Mouse (Mus musculus) CD4-positive helper T cell, adult 2 months (primary cell): ENCODE data around the gene Capn2.

Experiments
- DNase-seq: peaks from one replicate; pipeline ENCODE4 v3.0.0-alpha.2; 2012; ENCODE audit warnings: low read depth, missing footprints, low spot score

The Capn2 gene

DNA sequence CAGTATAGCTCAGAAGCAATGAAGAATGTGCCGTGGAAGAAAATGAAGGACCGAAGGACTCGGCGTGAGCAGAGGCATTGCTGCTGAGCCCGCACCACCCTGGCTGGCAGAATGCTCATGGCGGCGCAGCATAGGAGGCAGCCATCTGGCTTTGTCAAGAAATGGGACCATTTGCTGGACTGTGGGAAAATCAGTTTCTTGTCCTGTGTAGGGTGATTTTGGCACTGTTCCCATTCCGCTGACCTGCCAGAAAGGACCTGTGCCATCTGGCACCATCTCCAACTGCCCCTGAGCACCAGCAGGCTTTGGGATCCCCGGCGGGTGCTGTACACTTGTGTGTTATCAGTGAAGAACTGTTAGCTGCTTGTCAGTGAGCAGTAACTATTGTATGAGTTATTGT lies 55.6 kb downstream of the Capn2 start:
- DNase-seq, result no peak

DNA sequence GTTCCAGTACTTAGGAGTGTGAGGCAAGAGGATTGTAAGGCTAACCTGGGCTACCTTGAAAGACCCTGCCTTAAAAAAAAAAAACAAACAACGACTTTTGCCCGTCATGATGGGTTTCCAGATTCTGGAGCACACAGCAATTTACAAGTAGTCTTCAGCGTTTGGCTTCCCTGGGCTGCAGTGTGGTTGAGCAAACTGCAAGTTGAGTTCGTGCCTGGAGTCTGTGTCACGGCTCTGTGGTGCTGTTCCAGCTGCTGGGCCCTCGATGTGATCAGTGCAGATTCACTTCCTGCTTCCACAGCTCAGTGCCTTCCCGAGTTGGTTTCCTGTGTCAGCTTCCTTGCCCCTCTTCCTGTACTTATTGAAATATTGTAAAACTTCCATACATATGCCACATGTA lies 56.1 kb downstream of the Capn2 start:
- no peak for DNase-seq

DNA sequence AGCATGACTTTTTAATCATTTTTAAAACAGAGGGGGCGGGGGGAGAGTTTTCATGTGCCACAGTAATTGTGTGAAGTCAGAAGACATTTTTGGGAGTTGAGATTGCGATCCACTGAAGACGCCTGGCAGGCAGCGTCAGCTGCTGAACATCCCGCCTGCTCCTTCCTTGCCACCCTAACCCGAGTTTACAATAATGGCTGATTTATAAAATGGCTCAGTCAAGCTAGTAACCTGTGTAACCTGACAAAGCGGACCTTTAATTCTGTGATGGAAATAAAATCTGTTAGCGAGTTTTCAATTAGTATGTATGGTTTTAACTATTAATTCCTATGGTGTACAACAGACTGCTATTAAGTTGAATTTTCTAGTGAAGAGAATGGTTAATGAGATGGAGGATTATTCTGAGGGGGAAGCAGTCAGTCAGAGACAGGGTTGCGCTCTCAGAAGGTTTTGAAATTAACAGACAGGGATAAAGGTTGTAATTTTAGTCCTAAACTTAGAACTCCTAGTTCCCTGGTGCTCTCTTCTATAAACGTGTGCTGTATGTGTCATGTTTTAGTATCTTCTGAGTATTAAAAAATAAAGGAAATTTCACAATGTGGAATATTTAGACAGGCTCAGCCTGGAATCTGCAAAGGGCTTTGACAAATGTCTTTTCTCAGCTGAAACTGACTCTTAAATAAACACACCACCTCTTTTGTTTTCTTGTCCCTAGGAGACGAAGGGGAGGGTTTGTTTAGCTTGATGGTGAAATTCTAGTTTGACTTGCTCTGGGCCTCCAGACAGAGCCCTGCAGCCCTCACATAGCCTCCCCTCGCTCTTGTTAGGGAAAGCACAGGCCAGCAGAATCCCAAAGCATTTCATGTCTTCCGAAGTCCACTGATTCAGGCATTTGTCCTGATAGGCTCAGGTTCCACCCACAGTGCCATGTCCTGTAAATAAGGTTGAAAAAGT lies 56.8 kb downstream of the Capn2 start:
- DNase-seq, result no peak

DNA sequence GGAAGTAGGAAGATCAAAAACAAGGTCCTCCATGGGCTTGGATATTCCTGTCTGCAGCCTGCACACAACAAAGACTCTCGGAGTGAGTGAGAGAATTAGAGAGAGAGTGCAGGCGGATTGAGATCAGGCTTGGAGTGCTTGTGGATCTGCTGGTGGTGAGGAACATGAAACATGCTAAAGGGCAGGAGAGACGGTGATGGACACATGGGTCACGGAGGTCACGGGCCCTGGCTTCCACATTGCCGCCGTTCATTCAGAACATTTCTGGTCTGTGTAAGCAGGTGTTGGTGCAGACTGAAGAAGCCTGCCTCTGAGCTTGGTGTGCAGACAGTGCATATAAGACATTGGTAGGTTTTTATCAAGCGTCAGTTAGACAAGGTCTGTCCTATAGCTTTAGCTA lies 58.0 kb downstream of the Capn2 start:
- no peak for DNase-seq

DNA sequence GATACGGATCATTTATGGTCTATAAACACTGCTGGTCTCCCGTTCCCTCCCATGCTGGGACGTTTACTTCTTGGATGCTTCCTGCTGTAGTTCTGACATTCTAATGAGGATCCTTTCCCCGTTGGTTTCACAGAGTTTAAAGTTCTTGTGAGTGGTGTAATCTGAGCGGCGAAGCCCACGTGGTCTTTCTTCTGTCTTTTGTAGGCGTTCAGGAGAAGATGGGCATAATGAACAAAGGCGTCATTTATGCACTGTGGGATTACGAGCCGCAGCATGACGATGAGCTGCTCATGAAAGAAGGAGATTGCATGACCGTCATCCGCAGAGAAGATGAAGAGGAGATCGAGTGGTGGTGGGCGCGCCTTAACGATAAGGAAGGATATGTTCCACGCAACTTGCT lies 58.9 kb downstream of the Capn2 start:
- no peak for DNase-seq

DNA sequence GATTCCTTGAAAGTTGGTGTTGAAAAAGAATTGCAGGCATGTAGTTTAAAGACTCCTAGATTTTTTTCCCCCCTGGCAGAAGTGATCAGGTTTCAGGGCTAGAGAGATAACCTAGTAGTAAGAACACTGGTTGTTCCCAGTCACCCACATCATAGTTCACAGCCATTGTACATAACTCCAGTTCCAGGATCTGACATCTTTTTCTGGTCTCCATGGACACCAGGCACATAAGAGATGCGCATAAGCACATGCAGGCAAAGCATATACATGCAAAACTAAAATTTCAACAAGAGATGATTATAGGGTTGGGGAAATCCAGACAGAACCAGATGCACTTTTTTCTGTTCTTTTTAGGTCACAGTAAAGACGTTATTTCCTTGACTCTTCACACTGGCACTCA lies 62.3 kb downstream of the Capn2 start:
- DNase-seq, result no peak

DNA sequence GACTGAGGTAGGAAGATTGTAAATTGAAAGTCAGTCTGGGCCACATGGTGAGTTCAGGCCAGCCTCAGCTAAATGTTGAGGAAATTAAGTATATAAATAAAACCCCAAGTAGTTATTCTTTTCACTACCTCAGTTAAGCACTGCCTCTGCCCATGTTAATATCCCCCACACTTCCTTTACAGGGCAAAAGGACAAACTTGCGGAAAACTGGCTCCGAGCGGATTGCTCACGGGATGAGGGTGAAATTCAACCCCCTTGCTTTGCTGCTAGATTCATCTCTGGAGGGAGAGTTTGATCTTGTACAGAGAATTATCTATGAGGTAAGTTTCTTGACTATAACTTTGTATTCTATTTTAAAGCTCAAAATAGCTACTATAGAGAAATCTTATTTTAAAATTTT lies 64.9 kb downstream of the Capn2 start:
- no peak for DNase-seq

DNA sequence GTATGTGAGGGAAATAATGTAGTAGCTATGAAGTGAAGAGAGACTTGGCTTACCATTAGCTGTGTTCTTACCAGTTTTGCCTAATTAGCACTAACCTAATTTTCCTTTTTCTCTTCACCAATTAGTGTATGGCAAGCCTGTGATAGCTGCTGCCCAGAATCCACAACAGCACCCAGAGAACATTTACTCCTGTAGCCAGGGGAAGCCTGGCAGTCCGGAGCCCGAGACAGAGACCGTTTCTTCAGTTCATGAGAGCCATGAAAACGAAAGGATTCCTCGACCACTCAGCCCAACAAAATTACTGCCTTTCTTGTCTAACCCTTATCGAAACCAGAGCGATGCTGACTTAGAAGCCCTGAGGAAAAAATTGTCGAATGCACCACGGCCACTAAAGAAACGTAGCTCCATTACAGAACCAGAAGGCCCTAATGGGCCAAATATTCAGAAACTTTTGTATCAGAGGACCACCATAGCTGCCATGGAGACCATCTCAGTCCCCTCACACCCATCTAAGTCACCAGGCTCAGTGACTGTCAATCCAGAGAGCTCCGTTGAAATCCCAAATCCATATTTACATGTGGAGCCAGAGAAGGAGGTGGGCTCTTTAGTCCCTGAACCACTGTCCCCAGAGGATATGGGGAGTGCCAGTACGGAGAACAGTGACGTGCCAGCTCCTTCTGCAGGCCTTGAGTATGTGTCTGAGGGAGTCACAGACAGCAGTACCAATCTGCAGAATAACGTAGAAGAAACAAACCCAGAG lies 69.0 kb downstream of the Capn2 start:
- no peak for DNase-seq

DNA sequence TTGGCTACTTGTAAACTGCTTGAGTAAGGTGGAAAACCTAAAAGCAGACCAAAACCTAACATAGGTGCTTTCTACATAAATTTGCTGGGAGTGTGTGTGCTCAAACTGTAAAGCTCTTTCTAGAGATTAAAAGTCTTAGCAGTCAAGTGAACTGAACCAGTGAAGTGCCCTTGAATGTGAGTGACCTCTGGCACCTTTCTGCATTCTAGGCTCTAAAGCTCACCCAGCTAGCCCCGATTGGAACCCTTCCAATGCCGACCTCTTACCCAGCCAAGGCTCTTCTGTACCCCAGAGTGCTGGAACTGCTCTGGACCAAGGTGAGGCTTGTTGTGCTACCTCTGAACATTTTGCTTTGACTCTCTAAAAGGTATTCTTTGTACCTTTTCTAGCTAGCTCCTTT lies 73.3 kb downstream of the Capn2 start:
- DNase-seq, result no peak

DNA sequence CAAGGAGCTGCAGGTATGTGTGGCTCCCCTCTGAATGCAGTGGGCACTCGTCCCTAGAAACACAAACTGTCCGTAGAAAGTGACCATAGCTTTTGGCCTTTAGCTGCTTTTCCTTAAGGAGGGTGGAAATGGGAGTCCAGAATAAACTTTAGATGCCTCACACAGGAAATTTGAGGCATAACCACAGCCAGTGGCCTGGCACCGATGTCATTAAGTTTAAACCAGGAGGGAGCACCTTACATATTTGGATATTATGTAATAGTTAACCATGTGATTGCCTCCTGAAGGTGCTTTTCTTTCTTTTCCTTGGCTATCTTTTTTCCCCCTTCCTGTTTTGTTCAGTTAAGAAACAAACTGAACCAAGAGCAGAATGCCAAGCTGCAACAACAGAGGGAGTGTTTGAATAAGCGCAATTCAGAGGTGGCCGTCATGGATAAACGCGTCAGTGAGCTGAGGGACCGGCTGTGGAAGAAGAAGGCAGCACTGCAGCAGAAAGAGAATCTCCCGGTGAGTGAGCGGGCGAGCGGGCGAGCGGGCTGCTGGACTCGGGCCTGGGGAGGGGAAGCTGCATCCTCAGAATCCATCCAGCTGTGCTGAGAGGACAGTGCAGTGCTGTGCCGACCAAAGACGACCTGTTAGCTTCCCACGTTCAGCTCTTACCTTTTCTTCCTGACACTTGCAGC lies 75.5 kb downstream of the Capn2 start:
- DNase-seq, result no peak

DNA sequence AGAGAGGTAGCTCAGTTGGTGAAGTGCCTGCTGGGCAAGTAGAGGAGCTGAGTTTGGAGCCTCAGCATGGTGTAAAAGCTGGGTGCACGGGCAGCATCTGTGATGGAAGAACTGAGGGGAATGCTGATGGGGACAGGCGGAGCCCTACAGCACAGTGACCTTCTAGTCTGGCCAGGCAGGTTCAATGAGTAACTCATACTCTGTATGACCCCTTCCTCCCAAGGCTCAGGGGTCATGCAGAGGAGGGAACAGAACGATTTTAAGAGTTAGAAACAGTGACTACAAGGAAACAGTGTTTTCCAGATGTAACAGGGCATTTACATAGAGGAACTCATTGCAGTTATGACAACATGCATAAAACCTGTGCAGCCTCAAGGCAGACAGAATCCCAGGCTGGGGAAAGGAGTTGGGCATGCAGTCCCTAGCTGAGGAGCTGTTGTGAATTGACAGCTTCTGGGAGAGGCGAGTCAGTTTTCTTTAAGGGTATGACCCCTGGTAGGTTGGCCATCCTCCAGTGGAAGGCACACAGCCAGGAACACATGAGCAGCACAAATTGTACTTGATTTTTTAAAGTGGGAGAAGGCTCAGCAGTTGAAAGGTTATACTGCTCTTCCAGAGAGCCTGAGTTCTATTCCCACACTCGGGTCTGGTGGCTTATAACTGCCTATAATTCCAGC lies 77.7 kb downstream of the Capn2 start:
- DNase-seq, result no peak

DNA sequence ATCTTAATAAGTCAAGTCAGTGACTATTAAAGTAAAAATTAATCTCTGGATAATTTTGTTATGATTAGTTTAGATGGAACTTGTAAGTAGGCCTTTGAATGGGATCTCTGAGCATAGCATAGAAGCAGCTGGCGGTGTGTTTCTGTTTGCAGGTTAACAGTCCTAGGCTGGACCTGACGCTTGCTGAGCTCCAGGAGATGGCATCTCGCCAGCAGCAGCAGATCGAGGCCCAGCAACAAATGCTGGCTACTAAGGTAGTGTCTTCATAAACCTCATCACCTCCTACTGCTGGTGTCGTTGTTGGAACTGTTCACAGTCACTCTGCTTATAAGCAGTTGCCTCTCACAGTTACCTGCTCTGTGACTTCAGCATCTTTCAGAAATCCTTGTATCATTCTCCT lies 80.7 kb downstream of the Capn2 start:
- DNase-seq, result no peak

DNA sequence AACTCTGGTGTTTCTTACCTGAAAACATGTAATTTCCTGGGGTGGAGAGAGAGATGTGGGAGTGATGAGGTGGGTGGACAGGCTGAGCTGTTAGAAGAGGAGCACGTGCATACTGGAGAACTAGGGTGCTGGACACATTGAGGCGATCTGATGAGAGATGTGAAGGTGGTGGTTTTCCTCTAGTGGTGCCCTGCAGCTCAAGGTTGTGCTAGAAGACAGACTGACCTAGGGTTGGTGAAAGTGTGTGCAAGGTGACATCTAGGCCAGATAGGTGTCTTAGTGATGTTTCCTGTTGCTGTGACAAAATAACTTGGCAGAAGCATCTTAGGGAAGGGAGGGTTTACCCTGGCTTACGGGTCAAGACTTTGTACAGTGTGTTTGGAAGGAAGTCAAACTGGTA lies 85.3 kb downstream of the Capn2 start:
- no peak for DNase-seq

DNA sequence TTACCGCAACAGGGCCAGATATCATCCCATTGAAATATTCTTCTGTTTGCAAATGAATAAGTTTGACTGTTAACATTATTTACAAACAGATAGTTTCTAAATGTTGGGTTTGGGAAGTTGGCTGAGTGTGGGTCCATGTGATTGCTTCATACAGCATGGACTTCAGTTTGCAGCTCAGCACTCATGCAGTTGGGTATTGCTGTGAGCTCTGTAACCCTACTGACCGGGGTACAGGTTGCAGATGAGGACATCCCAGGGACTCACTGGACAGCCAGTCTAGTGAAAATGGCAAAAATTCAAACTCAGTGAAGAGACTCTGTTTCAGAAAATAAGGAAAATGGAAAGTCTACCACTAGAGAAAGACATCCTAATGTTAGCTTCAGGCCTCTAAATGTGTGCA lies 86.7 kb downstream of the Capn2 start:
- DNase-seq, result no peak

DNA sequence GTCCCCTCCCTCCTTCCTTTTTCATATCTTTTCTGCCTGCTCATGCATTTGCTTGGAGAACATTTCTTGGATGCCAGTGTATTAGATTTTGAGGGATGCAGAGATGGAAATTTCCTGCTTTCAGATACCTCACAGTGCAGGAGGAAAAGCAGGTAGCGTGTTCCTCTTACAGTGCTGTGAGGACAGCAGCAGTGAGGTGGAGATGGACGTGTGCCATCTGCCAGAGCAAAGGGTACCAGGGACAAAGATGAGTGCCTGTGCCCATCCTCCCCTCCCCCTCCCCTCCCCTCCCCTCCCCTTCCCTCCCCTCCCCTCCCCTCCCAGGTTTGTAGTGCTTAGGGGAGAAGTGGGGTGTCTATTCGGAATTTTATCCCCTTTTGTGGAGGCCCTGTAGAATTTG lies 87.6 kb downstream of the Capn2 start:
- DNase-seq, result no peak

DNA sequence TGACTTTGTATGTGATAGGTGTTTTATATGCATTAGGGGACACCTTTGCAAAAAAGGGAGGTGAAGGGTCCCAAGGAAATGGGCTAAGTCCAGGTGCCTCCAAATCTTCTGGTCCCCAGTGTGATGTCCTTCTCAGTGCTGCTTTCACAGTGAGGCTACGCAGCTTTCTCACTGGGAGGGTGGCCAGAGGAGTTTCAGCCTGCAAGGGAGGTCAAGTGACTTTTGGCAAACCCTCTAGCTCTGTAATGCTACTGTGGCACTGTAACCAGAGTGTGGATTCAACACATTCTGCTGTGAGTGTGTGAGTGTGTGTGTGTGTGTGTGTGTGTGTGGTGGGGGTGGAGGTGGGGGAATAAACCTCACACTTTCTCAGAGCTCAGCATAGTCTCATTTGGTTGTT lies 90.0 kb downstream of the Capn2 start:
- DNase-seq, result no peak

DNA sequence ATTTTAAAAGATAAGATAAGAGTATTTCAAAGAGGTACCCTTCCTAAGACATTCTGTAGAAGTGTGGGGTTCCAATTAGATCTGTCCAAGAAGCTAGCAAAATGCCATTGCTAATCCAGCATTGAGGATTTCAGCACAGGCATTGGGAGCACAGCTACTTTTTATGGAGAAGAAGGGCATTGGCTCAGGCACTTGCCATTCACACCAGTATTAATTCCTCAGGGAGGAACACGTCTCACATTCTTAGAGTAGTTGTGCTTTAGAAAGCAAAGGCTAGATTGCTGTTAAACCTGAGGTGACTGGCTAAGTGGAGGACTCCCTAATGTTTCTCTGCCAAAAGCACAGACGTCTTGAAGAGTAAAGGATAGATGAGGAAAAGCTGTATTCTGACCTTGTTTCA lies 91.0 kb downstream of the Capn2 start:
- no peak for DNase-seq

DNA sequence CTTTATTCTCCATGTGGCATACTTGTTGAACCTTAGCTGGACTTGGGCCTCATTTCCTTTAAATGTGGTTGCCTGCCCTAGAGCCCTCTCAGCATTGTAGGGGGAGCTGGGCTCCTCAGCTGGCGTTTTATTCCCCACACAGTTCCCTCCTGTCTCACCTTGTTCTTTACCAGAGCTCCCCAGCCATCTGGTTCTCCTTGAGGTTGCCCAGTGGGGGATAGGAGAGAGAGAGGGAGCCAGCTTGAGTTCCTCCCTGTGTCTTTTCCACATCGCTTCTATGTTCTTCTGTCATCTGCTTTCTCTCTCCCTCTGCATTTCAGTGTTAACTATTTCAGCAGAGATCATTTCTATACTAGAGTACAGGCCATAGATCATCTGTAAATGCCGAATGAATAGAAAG lies 92.2 kb downstream of the Capn2 start:
- no peak for DNase-seq

DNA sequence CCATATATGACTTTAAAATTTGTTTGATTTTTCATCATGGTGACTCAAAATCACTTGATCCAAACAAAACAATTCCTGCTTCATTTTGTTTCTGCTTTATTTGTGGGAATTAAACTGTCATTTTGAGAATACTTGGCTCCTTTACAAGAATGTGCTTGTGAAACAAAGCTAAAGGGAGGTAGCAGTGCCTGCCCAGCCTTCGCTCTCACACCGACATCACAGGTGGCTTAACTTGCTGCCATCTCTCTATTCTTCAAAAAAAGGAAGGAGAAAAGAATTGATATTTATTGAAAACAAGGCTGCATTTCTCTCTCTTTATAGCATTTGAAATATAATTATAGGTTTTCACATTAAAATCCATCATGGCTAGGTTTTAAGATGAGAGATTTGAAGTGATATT lies 93.1 kb downstream of the Capn2 start:
- no peak for DNase-seq

DNA sequence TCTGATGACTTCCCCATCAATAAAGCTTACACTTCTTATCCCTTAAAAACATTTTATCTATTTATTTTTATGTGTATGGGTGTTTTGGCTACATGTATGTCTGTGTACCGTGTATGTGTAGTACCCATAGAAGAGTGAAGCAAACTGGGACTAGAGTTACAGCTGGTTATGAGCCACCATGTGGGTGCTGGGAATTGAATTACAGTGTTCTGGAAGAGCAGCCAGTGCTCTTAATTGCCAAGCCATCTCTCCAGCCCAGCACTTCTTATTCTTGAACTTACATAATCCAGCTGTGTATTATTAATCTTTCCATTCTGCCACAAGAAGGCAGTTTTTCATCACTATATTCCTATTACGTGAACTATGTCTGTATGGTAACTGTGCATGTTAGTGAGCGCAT lies 97.9 kb downstream of the Capn2 start:
- DNase-seq, result no peak
